In genomic region chr17:26638655-26639054, GRCm38 (mm10) we compare ENCODE assay signal across 8 mouse cellular contexts. TPM values are rescaled to one million over a fixed set of nuclear protein-coding genes. Genes with fewer than 3 reads are reported as not detected.
DNase-seq lines count a peak whose midpoint lies in the region; ATAC-seq and TF ChIP-seq lines count a peak whose summit lies in the region.

No protein-coding gene starts in this region.

- H3K4me1 ChIP-seq in heart, adult 2 months (ENCODE audit: control insufficient read depth, insufficient read depth, low read length): peaks cover 6% of the 10 kb centered on the region
- H3K4me1 ChIP-seq in liver, embryonic 16.5 days (ENCODE audit: control insufficient read depth, low read depth, low read length): peaks cover 4% of the 10 kb centered on the region; the same call in 1 of the 2 replicates
- no peaks in the 10 kb centered on the region for H3K4me1 ChIP-seq in neural tube, embryonic 14.5 days (ENCODE audit: control insufficient read depth, insufficient read depth, low read length)

- peak overlapping the region; percentile 15; the same call in 1 of the 2 replicates for H3K9ac ChIP-seq in heart, adult 2 months (ENCODE audit: low read depth, low read length)
- no peak overlapping the region for H3K9ac ChIP-seq in liver, embryonic 16.5 days (ENCODE audit: low read depth, low read length)
- H3K9ac ChIP-seq in neural tube, embryonic 14.5 days (replicated peaks; ENCODE audit: low read depth, low read length): no peak overlapping the region

- TF ChIP-seq EP300 in heart, adult 2 months (IDR thresholded peaks at IDR 0.05; ENCODE audit: insufficient read depth, low read depth, low read length): peak; percentile 99

- TF ChIP-seq POLR2A in heart, adult 2 months (IDR thresholded peaks at IDR 0.05; ENCODE audit: insufficient read depth, low read depth, low read length): no peak

- H3K27ac ChIP-seq in heart, adult 2 months: peak overlapping the region; percentile 57
- 0 out of 2 replicates have a peak overlapping the region, but pooled peaks have one; percentile 24 for H3K27ac ChIP-seq in liver, embryonic 16.5 days (ENCODE audit: low read length)
- H3K27ac ChIP-seq in neural tube, embryonic 14.5 days (ENCODE audit: low read depth, low read length): no peak overlapping the region

- no peaks in the 10 kb centered on the region for H3K9me3 ChIP-seq in liver, embryonic 16.5 days (replicated peaks; ENCODE audit: control insufficient read depth, low read length)
- H3K9me3 ChIP-seq in neural tube, embryonic 14.5 days (ENCODE audit: control insufficient read depth, low read length): no peaks in the 10 kb centered on the region

- WGBS in heart, adult 2 months: 4% methylated on average over 7 of the region's 7 CpGs
- WGBS in liver, embryonic 16.5 days (ENCODE audit: insufficient replicate concordance): 20% methylated on average over 7 of the region's 7 CpGs
- 27% methylated on average over 7 of the region's 7 CpGs for WGBS in neural tube, embryonic 14.5 days

- peak; percentile 53 for ATAC-seq in liver, embryonic 16.5 days (ENCODE audit: low read depth)
- peak; percentile 60; the same call in 1 of the 2 replicates for ATAC-seq in neural tube, embryonic 14.5 days (ENCODE audit: low read depth)

- TF ChIP-seq CTCF in heart, adult 2 months (IDR thresholded peaks at IDR 0.05): peak; percentile 100; the same call in 1 of the 2 replicates

- H3K36me3 ChIP-seq in heart, adult 2 months (ENCODE audit: control insufficient read depth, insufficient read depth, low read length): no peaks in the 10 kb centered on the region
- H3K36me3 ChIP-seq in liver, embryonic 16.5 days (ENCODE audit: control insufficient read depth, insufficient read depth): peaks cover 5% of the 10 kb centered on the region; the same call in 1 of the 2 replicates
- H3K36me3 ChIP-seq in neural tube, embryonic 14.5 days (ENCODE audit: control insufficient read depth, insufficient read depth, low read length): peaks cover 58% of the 10 kb centered on the region

- no peaks in the 10 kb centered on the region for H3K79me2 ChIP-seq in heart, adult 2 months (replicated peaks; ENCODE audit: control insufficient read depth, insufficient read depth, low read length)

- no peak overlapping the region for H3K4me3 ChIP-seq in heart, adult 2 months
- H3K4me3 ChIP-seq in liver, embryonic 16.5 days (ENCODE audit: low read depth, low read length): no peak overlapping the region
- H3K4me3 ChIP-seq in neural tube, embryonic 14.5 days (ENCODE audit: low read depth, low read length): no peak overlapping the region

- H3K27me3 ChIP-seq in heart, adult 2 months (ENCODE audit: control insufficient read depth, insufficient read depth, low read length): no peaks in the 10 kb centered on the region
- H3K27me3 ChIP-seq in liver, embryonic 16.5 days (ENCODE audit: control insufficient read depth, insufficient read depth, low read depth, low read length): no peaks in the 10 kb centered on the region
- no peaks in the 10 kb centered on the region for H3K27me3 ChIP-seq in neural tube, embryonic 14.5 days (ENCODE audit: control insufficient read depth, insufficient read depth, low read length)

- peak; percentile 88 for DNase-seq in CD4-positive, CD25-positive, alpha-beta regulatory T cell, adult 2 months (ENCODE audit: low read depth, low spot score)
- peak; percentile 91 for DNase-seq in adrenal gland, postnatal 10 days
- peak; percentile 50 for DNase-seq in embryo, embryonic 11.5 days (ENCODE audit: low read depth, low spot score)
- peak; percentile 82 to 86 for DNase-seq in heart, adult 2 months
- peak; percentile 75 to 89 for DNase-seq in kidney, adult 8-10 months
- DNase-seq in thymus, postnatal 10 days (ENCODE audit: low spot score in 2 of 2): peak; percentile 26 to 81

- no peak overlapping the region for H3K4me2 ChIP-seq in liver, embryonic 16.5 days (ENCODE audit: low read depth, low read length)
- H3K4me2 ChIP-seq in neural tube, embryonic 14.5 days (ENCODE audit: low read depth, low read length): no peak overlapping the region

- intact Hi-C loops in heart, adult 2 months (cut with DNase I): loop anchor here (1.0 to 5.0 kb wide), 5 partner anchors 42 to 176 kb away; no protein-coding TSS in a partner anchor

RNA-seq across cellular contexts. Expression of gene Atp6v0e, which starts 24.4 kb away (rescaled TPM):
- 100 to 1,000 TPM; 180 to 190 TPM for total RNA-seq in adrenal gland, postnatal 10 days (2021)
- 10 to 100 TPM; 60.9 to 67.2 TPM for total RNA-seq in heart, adult 2 months (2021)
- polyA plus RNA-seq in heart, adult 2 months (2012; rRNA removed): 143 and 187 TPM in 2 replicates
- polyA plus RNA-seq in liver, embryonic 16.5 days (2015; fragmentation: Nextera tagmentation; extraction: Ambion mirVana): 136 and 143 TPM in 2 replicates
- 76.5 and 85.8 TPM in 2 replicates for polyA plus RNA-seq in neural tube, embryonic 14.5 days (2014; fragmentation: Nextera tagmentation; extraction: Ambion mirVana)
